Mouse (Mus musculus): ENCODE data around the gene Gria1. TPM values are rescaled to one million over a fixed set of nuclear protein-coding genes. Genes with fewer than 3 reads are reported as not detected.

Gria1 gene
- polyA plus RNA-seq, 1 experiment from 2014 or later = 48.1 TPM

DNA sequence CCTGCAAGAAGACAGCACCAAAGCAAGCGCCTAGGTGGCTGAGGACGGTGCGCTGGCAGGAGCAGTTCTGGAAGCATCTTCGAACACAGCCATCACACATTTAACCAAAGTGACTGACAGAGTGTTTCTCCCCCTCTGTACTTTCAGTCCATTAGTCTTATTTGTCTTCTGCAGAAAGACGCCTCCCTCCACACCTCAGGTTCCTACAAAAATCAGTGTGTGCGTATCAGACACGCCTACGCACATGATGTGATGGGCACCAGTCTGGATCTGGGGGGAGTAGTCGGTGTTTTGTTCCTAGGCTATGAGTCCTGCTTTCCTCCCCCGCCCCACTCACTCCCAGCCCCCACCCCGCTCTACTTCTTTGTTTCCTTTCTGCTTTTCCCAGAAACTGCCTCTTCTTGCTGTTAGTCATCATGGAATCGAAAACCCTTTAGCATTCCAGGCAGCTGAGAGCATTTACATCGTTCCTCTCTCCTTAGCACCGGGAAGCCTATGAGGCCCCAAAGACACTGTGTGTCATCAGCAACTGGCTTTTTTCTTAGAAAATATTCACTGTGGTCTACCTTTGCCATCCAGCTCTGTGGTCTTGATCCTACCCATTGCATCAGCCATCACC is 129.1 kb downstream of the Gria1 start:
- Histone ChIP-seq H3K4me2 (no peak overlapping the region), H3K4me3 (no peak overlapping the region), H3K9ac (no peak overlapping the region), H3K27me3 (no peaks in the 10 kb centered on the region), H3K4me1 (replicated peaks) (peaks cover 7% of the 10 kb centered on the region), H3K9me3 (no peaks in the 10 kb centered on the region), H3K36me3 (no peaks in the 10 kb centered on the region), H3K27ac (replicated peaks) (0 out of 2 replicates have a peak overlapping the region, but pooled peaks have one; percentile 19)
- WGBS = 70% methylated on average over 14 of the region's 14 CpGs
- ATAC-seq (ENCODE audit: low FRiP score, low read depth) = no peak

DNA sequence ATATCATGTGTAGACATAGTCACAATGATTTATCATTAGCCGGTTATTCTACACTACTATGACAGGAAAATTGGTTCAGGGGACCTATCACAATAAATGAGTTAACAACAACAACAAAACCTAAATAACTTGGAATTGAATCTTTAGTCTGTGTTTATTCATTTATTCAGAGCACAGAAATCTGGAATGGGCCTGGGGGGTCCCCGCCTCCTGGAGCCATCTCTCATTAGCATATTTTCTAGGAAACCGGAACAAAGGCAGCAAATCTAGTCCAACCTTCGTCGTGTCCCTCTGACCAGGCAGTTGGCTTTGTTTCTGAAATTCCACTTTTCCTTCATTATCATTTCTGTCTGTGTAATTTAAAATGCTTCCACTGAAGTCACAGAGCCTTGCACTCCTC is 132.5 kb downstream of the Gria1 start:
- H3K4me3 ChIP-seq = no peak overlapping the region
- WGBS = 57% methylated on average over 5 of the region's 5 CpGs
- H3K9ac ChIP-seq = no peak overlapping the region
- no peak overlapping the region for H3K27ac ChIP-seq (replicated peaks)
- H3K27me3 ChIP-seq = no peaks in the 10 kb centered on the region
- H3K36me3 ChIP-seq = no peaks in the 10 kb centered on the region
- H3K9me3 ChIP-seq = no peaks in the 10 kb centered on the region
- ATAC-seq (ENCODE audit: low FRiP score, low read depth) = no peak
- peaks cover 10% of the 10 kb centered on the region for H3K4me1 ChIP-seq (replicated peaks)
- no peak overlapping the region for H3K4me2 ChIP-seq

DNA sequence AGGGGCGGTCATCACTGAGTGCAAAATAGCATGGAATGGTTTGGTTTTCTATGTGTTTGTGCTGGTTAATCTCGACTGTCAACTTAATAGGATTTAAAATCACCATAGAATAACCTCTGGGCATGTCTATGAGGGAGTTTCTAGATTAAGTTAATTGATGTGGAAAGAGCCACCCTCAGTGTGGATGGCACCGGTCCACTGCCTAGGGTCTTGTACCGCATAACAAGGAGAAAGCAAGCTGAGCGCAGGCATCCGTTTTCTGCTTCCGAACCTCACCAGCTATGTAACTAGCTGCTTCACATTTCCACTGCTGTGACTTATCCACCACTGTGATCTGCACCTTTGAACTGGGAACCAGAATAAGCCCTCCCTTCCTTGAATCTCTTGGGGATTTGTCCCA is 134.0 kb downstream of the Gria1 start:
- Histone ChIP-seq H3K9me3 (no peaks in the 10 kb centered on the region), H3K36me3 (no peaks in the 10 kb centered on the region), H3K9ac (no peak overlapping the region), H3K27me3 (no peaks in the 10 kb centered on the region), H3K4me1 (replicated peaks) (peaks cover 8% of the 10 kb centered on the region), H3K27ac (replicated peaks) (no peak overlapping the region), H3K4me3 (no peak overlapping the region), H3K4me2 (no peak overlapping the region)
- ATAC-seq (ENCODE audit: low FRiP score, low read depth) = no peak
- 53% methylated on average over 7 of the region's 7 CpGs for WGBS

DNA sequence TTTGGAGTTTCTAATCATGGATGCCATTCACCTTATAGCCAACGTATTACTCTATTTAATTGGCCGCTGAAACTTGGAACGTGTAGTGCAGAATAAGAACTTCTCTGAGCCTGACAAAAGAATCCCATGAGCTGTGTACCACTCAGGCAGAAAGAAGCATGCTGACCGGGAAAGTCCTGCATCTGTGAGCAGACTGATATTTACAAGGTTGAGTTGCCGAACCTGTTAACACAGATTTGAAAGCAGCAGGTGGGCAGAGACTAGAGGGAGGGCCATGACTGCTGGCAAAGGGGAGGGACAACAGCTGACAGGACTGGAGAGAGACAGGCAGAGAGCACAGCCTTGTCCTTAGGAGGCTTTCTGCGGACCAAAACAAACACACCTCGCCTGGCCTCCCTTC is 134.5 kb downstream of the Gria1 start:
- Histone ChIP-seq H3K36me3 (no peaks in the 10 kb centered on the region), H3K4me1 (replicated peaks) (peaks cover 5% of the 10 kb centered on the region), H3K9me3 (no peaks in the 10 kb centered on the region), H3K4me2 (no peak overlapping the region), H3K27ac (replicated peaks) (no peak overlapping the region), H3K4me3 (no peak overlapping the region), H3K9ac (no peak overlapping the region), H3K27me3 (no peaks in the 10 kb centered on the region)
- peak; percentile 48; the same call in 1 of the 2 replicates for ATAC-seq (ENCODE audit: low FRiP score, low read depth)
- 48% methylated on average over 7 of the region's 7 CpGs for WGBS

DNA sequence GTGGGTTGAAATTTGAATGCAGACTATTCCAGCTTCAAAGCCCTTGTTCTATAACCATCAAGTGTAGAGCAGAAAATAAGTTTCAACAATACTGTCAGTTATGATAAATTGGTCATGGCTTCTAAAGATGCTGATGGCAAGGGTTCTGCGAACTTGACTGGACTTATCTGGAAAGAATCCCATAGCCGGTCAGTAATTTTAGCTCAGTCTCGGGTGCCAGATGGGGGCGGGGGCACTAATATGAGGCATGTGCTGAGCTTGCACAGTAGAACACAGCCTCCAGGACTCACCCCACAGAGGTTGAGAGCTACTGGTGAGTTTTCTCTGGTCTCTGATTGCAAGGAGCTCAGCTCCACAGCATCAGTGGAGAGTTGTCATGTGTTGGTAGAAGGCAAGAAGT is 140.5 kb downstream of the Gria1 start:
- H3K4me2 ChIP-seq = no peak overlapping the region
- H3K4me1 ChIP-seq (replicated peaks) = peaks cover 13% of the 10 kb centered on the region
- WGBS = 85% methylated on average over 4 of the region's 4 CpGs
- H3K9ac ChIP-seq = no peak overlapping the region
- no peak overlapping the region for H3K4me3 ChIP-seq
- H3K27ac ChIP-seq (replicated peaks) = no peak overlapping the region
- no peak for ATAC-seq (ENCODE audit: low FRiP score, low read depth)
- no peaks in the 10 kb centered on the region for H3K36me3 ChIP-seq
- H3K27me3 ChIP-seq = no peaks in the 10 kb centered on the region
- H3K9me3 ChIP-seq = no peaks in the 10 kb centered on the region

DNA sequence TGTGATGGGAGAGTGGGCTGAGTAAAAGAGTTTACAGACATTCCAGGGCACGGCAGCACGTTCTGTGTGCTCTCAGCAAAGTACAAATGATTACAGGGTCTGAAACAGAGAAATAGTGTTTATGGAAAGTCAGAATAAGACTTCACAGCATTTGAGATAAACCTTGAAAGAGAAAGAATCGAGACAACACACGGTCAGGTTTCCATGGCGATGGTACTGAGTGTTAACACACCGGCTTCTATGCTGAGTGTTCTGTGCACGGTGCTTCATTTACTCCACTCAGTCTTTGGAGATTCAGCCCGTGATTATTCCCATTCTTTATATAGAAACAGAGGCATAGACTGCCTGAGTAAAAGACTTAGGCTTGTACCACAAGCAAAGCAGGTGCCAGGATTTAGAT is 143.8 kb downstream of the Gria1 start:
- no peak for ATAC-seq (ENCODE audit: low FRiP score, low read depth)
- 28% methylated on average over 8 of the region's 8 CpGs for WGBS
- H3K27ac ChIP-seq (replicated peaks) = no peak overlapping the region

DNA sequence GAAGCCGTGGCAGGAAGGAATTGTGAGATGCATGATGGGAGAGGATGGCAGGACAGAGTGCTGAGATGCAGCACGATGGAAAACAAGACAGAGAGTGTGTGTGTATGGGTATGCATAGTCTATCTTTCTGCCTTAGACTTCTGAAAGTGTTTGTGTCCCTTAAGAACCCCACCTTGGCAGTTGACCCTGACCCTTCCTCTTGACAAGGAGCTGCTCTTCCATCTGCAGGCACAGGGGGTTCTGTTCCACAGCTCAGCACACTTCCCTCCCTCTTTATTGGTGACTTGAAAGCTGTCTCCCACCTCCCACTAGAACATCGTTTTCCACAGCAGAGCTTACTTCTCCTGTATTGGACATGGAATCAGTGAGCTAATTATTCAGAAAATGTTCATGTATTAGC is 148.2 kb downstream of the Gria1 start:
- no peak for ATAC-seq (ENCODE audit: low FRiP score, low read depth)
- H3K9me3 ChIP-seq = no peaks in the 10 kb centered on the region
- H3K27ac ChIP-seq (replicated peaks) = no peak overlapping the region
- no peak overlapping the region for H3K4me2 ChIP-seq
- H3K9ac ChIP-seq = no peak overlapping the region
- 69% methylated on average over 3 of the region's 3 CpGs for WGBS
- H3K4me1 ChIP-seq (replicated peaks) = peaks cover 10% of the 10 kb centered on the region
- no peaks in the 10 kb centered on the region for H3K36me3 ChIP-seq
- no peaks in the 10 kb centered on the region for H3K27me3 ChIP-seq
- H3K4me3 ChIP-seq = no peak overlapping the region

More for the DNA sequence above, 143.8 kb downstream of the Gria1 start:
- Histone ChIP-seq H3K9me3 (no peaks in the 10 kb centered on the region), H3K4me1 (replicated peaks) (peaks cover 13% of the 10 kb centered on the region), H3K9ac (no peak overlapping the region), H3K4me2 (no peak overlapping the region), H3K4me3 (no peak overlapping the region), H3K27me3 (no peaks in the 10 kb centered on the region), H3K36me3 (no peaks in the 10 kb centered on the region)

DNA sequence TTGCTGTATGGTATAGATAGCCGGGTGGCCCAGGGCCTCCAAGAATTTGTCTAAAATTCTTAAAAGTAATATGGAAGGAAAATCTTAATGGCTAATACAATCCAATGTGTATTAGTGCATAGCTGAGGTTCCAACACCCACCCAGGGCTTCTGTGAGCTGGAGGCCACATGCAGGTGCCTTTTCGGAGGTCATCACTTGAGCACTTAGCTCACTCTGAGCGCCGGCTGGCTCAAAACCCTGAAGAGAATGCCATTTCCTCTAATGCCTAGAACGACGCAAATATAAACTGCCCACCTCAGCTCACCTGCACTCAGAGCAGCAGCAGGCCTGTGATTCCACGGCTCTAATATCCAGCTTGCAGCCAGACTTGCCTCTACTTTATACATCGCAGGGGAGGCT is 148.9 kb downstream of the Gria1 start:
- Histone ChIP-seq H3K27me3 (no peaks in the 10 kb centered on the region), H3K4me2 (no peak overlapping the region), H3K27ac (replicated peaks) (no peak overlapping the region), H3K9ac (no peak overlapping the region), H3K4me3 (no peak overlapping the region), H3K9me3 (no peaks in the 10 kb centered on the region), H3K4me1 (replicated peaks) (peaks cover 4% of the 10 kb centered on the region), H3K36me3 (no peaks in the 10 kb centered on the region)
- 93% methylated on average over 8 of the region's 8 CpGs for WGBS
- ATAC-seq (ENCODE audit: low FRiP score, low read depth) = no peak

DNA sequence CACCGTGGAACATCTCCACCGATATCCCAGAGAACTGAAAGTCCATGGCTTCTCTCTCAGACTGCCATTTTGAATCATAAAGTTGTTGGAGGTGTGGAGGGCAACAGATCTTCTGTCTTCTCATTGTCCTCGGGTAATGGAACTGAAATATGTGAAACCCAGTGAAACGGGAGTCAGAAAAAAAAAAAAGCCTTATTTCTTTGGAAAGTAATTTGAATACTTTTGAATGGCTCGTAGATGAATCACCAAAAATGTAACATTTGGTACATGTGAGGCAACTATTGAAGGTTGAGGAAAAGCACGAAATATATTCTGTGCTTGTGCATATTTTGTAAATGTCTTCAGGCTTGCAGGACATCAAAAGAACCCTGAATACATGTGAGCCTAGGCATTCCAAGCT is 151.7 kb downstream of the Gria1 start:
- Histone ChIP-seq H3K27ac (replicated peaks) (no peak overlapping the region), H3K27me3 (no peaks in the 10 kb centered on the region), H3K36me3 (no peaks in the 10 kb centered on the region), H3K9ac (no peak overlapping the region), H3K4me2 (no peak overlapping the region), H3K9me3 (no peaks in the 10 kb centered on the region), H3K4me1 (replicated peaks) (no peaks in the 10 kb centered on the region), H3K4me3 (no peak overlapping the region)
- ATAC-seq (ENCODE audit: low FRiP score, low read depth) = no peak
- 92% methylated on average over 6 of the region's 6 CpGs for WGBS

DNA sequence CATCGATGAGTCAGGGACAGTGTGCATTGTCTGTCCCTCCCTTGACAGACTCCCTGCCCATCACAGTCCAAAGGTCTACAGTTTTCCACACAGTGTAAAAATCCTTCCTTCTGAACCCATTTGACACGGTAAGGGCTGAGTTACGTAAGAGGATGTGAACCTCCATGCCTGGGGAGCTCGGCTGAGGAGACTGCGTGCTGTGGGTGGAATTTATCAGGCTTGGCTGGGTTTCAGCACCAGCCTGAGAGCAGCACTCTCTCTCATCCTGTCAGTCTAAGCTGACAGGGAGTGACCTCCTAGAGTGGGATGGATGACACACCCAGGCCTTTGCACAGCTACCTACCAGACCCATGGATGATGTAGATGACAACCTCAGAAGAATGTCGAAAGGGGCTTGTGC is 158.9 kb downstream of the Gria1 start:
- Histone ChIP-seq H3K9ac (no peak overlapping the region), H3K4me1 (replicated peaks) (0 out of 2 replicates have a peak, but pooled peaks cover 5% of the 10 kb centered on the region), H3K4me2 (no peak overlapping the region), H3K9me3 (no peaks in the 10 kb centered on the region), H3K4me3 (no peak overlapping the region), H3K36me3 (no peaks in the 10 kb centered on the region), H3K27me3 (no peaks in the 10 kb centered on the region), H3K27ac (replicated peaks) (no peak overlapping the region)
- no peak for ATAC-seq (ENCODE audit: low FRiP score, low read depth)
- 75% methylated on average over 6 of the region's 6 CpGs for WGBS

DNA sequence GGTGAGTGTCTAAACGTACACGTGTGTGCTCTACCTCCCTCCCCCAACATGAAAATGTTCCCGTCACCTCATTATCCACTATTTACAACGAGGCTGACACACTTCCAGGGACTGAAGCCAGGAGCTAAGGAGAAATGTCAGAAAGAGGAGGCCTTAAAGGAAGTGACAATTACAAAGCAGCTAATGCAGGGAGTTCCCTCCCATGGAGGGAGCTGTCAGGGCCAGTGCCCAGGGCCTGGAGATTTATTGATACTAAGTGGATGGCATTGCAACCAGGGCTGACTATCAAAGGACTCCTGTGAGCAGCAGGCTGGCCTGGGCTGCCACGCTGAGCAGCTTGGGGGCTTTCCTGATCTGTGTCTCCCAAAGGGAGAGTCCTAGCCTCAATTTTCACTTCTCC is 163.0 kb downstream of the Gria1 start:
- WGBS = 57% methylated on average over 5 of the region's 5 CpGs
- Histone ChIP-seq H3K27ac (replicated peaks) (no peak overlapping the region; the same call in 1 of the 2 replicates), H3K4me2 (no peak overlapping the region), H3K4me1 (replicated peaks) (0 out of 2 replicates have a peak, but pooled peaks cover 5% of the 10 kb centered on the region), H3K9ac (no peak overlapping the region), H3K9me3 (no peaks in the 10 kb centered on the region), H3K27me3 (no peaks in the 10 kb centered on the region), H3K36me3 (no peaks in the 10 kb centered on the region), H3K4me3 (no peak overlapping the region)
- ATAC-seq (ENCODE audit: low FRiP score, low read depth) = 0 out of 2 replicates have a peak, but pooled peaks have one; percentile 54

DNA sequence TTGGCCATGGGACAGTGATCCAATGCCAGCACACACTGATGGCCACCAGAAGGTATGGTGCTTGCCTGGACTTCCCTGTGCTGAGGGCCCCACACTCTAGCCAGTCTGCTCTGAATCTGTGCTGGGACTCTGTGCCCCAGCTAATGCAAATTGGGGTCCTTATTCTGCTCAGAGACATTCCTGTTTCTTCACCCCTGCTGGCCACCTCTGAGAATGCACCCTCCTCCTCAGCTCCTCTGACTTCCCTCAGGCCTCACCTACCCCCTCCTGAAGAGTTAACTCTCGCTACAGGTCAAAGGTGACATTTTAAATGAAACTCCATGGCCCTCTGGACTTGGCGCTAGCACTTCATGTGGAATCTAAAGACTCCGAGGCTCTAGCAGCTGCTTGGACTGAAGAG is 165.4 kb downstream of the Gria1 start:
- H3K9me3 ChIP-seq = no peaks in the 10 kb centered on the region
- H3K4me3 ChIP-seq = no peak overlapping the region
- no peak overlapping the region for H3K4me2 ChIP-seq
- no peak overlapping the region for H3K9ac ChIP-seq
- H3K27me3 ChIP-seq = no peaks in the 10 kb centered on the region
- no peaks in the 10 kb centered on the region for H3K36me3 ChIP-seq
- 0 out of 2 replicates have a peak, but pooled peaks cover 5% of the 10 kb centered on the region for H3K4me1 ChIP-seq (replicated peaks)
- no peak for ATAC-seq (ENCODE audit: low FRiP score, low read depth)
- WGBS = 43% methylated on average over 3 of the region's 3 CpGs
- no peak overlapping the region for H3K27ac ChIP-seq (replicated peaks)

DNA sequence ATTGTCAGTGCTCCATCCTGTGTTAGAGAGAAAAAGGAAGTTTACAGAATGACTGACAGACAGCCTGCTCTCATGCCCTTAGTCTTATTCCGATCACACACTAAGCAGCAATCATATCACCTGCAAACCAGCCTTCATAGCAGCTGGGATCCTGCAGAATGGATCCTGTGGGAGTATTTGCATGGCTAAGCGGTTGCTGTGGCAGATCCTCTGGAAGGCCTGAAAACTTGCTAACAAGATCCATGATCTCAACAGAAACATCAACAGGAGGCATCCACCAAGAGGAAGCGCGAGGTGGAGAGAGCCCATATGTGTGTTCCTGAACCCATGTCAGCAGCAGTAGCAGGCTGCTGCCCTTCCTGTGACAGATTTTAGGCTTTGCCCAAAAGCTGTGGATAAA is 173.0 kb downstream of the Gria1 start:
- no peak overlapping the region for H3K4me3 ChIP-seq
- H3K4me2 ChIP-seq = no peak overlapping the region
- no peaks in the 10 kb centered on the region for H3K36me3 ChIP-seq
- H3K27me3 ChIP-seq = no peaks in the 10 kb centered on the region
- ATAC-seq (ENCODE audit: low FRiP score, low read depth) = no peak
- no peaks in the 10 kb centered on the region for H3K4me1 ChIP-seq (replicated peaks)
- H3K27ac ChIP-seq (replicated peaks) = no peak overlapping the region
- WGBS = 86% methylated on average over 4 of the region's 4 CpGs
- no peak overlapping the region for H3K9ac ChIP-seq
- H3K9me3 ChIP-seq = no peaks in the 10 kb centered on the region

Measured in hindbrain, embryonic 15.5 days (tissue).